Mouse (Mus musculus) forebrain, embryonic 11.5 days (tissue): ENCODE results near the gene Treml2. TPM values are rescaled to one million over a fixed set of nuclear protein-coding genes. Genes with fewer than 3 reads are reported as not detected.

Source experiments
- ATAC-seq: fragments of 200-750 bp; cut with Nextera tagmentation; replicated peaks from 2 replicates; pipeline ENCODE4 v1.8.0; 2017; ENCODE audit warnings: moderate TSS enrichment; ENCODE audit not compliant: low FRiP score
- DNase-seq: peaks from one replicate; pipeline ENCODE4 v3.0.0-alpha.2; 2017; ENCODE audit warnings: low spot score
- H3K27ac ChIP-seq: fragments of 300-500 bp; sonication (generic); 2 replicates; pipeline ENCODE4 v1.5.1; 2014; ENCODE audit warnings: low read depth, low read length
- H3K27me3 ChIP-seq: fragments of 300-500 bp; sonication (generic); 2 replicates; pipeline ENCODE4 v1.6.1; 2014; ENCODE audit warnings: mild to moderate bottlenecking, low read length, mixed read lengths; ENCODE audit not compliant: control insufficient read depth, insufficient read depth
- H3K36me3 ChIP-seq: fragments of 300-500 bp; sonication (generic); 2 replicates; pipeline ENCODE4 v1.6.1; 2014; ENCODE audit warnings: mild to moderate bottlenecking, low read length, moderate library complexity, mixed read lengths; ENCODE audit not compliant: control insufficient read depth, insufficient read depth
- H3K4me1 ChIP-seq: fragments of 300-500 bp; sonication (generic); replicated peaks from 2 replicates; pipeline ENCODE4 v1.6.1; 2014; ENCODE audit warnings: low read length, mixed read lengths; ENCODE audit not compliant: control insufficient read depth, insufficient read depth
- H3K4me2 ChIP-seq: fragments of 300-500 bp; sonication (generic); 2 replicates; pipeline ENCODE4 v1.6.1; 2014; ENCODE audit warnings: low read depth, mild to moderate bottlenecking, low read length, moderate library complexity, mixed read lengths; ENCODE audit not compliant: severe bottlenecking
- H3K4me3 ChIP-seq: fragments of 300-500 bp; sonication (generic); 2 replicates; pipeline ENCODE4 v1.5.1; 2014; ENCODE audit warnings: low read depth, low read length
- H3K9ac ChIP-seq: fragments of 300-500 bp; sonication (generic); 2 replicates; pipeline ENCODE4 v1.6.1; 2014; ENCODE audit warnings: low read length
- H3K9me3 ChIP-seq: fragments of 300-500 bp; sonication (generic); 2 replicates; pipeline ENCODE4 v1.6.1; 2016; ENCODE audit warnings: low read length, mixed read lengths; ENCODE audit not compliant: control insufficient read depth
- WGBS: fragments of 180-500 bp; shearing (Covaris S2); extraction: QIAGEN DNeasy Blood & Tissue Kit; methylation state at CpG from one replicate; pipeline ENCODE4 v1.1.7; 2014; 5-methylcytosine and 5-hydroxymethylcytosine counted together
- polyA plus RNA-seq: library from polyadenylated mRNA; unstranded; fragments of >200 nt; fragmentation: Nextera tagmentation; extraction: Ambion mirVana; gene quantifications from 2 replicates; pipeline ENCODE4 v1.2.1, GENCODE M21; 2014

The Treml2 gene
- 0.20 and 0.51 TPM in 2 replicates for polyA plus RNA-seq

DNA sequence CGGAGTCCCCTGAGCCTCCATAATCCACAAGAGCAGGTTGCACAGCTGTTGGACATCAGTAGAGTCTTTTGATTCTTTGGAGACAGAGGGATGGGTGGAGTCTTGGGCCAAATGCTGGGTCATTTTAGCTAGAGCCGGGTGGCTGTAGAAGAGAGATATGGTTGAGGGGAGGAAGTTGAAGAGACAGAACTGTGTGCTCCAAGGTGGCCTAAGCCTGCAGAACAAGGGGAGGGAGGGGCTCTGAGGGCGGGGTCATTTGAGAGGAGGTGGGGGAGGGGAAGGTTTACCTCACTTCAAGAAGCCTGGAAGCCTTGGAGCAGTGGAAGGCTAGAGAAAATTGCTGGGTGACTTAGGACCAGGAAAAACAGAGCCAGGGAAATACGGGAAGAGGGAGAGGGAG lies at the start of gene Treml2:
Gene Treml2 (plus strand): TSS at position 296 of the 400 bp plus-strand sequence.
- Histone ChIP-seq H3K4me3 (no peak within 1 kb of the TSS), H3K9ac (no peak within 1 kb of the TSS)

DNA sequence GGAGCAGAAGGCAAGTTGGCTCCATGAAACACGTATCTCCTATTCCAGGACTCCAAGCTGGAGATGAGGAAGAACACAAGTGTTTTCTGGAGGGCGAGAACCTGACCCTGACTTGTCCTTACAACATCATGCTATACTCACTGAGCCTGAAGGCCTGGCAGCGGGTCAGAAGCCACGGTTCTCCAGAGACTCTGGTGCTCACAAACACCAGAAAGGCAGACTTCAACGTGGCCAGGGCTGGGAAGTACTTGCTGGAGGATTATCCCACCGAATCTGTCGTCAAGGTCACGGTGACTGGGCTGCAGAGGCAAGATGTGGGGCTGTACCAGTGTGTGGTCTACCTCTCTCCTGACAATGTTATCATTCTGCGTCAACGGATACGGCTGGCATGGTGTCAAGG lies 49.8 kb upstream of the Treml2 start:
- Histone ChIP-seq H3K4me3 (no peak overlapping the region), H3K9me3 (no peaks in the 10 kb centered on the region), H3K4me1 (no peaks in the 10 kb centered on the region), H3K36me3 (no peaks in the 10 kb centered on the region), H3K4me2 (no peak overlapping the region), H3K9ac (no peak overlapping the region), H3K27ac (no peak overlapping the region), H3K27me3 (no peaks in the 10 kb centered on the region)
- WGBS: 84% methylated on average over 11 of the region's 11 CpGs
- DNase-seq (no peak), ATAC-seq (no peak)

More for the DNA sequence above, at the start of gene Treml2:
- DNase-seq: no peak
- ATAC-seq: no peak
- Histone ChIP-seq H3K27ac (no peak within 1 kb of the TSS), H3K36me3 (no peaks in the 10 kb centered on the region), H3K9me3 (no peaks in the 10 kb centered on the region), H3K27me3 (no peaks in the 10 kb centered on the region), H3K4me1 (no peaks in the 10 kb centered on the region), H3K4me2 (no peak within 1 kb of the TSS)
- WGBS: 34% methylated on average over 3 of the region's 4 CpGs

DNA sequence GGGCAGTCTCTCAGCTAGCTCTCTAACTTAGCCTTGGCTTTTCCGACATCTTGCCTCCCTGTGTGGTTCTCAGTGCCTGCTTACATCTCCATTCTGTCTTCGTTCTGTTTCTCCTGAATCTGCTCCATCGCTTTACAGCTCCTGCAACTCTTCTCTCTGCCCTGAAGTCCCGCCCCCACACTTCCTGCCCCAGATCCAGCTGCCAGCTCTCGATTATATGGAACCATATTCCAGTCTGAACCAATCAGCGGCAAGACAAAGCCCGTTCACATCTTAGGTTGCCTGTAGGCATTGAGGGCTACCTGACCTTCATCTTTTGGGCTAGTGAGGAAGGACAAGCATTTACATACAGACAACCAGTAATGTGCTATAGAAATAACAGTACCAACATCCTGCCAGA lies 48.7 kb upstream of the Treml2 start:
- Histone ChIP-seq H3K9me3 (no peaks in the 10 kb centered on the region), H3K27me3 (no peaks in the 10 kb centered on the region), H3K4me3 (no peak overlapping the region), H3K4me2 (no peak overlapping the region), H3K4me1 (no peaks in the 10 kb centered on the region), H3K9ac (no peak overlapping the region), H3K27ac (no peak overlapping the region), H3K36me3 (no peaks in the 10 kb centered on the region)
- DNase-seq: no peak
- ATAC-seq: no peak
- WGBS: 91% methylated on average over 7 of the region's 7 CpGs

DNA sequence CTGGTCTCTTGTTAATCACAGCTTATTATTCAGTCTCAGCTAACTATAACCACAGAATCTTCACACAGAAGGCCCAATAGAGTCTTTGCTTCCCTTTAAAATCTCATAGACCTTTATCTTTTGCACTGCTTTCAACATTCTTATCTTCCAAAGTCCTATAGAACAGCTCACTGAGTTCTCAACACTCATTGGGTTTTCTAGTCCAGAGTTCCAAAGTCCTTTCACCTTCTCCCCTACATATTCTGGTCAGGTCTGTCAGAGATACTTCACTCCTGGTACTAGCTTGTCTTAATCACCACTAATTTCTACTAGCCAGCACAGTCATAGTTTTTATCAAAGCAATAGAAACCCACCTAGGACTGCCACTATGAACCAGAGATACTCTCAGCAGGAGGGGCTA lies 42.7 kb upstream of the Treml2 start:
- DNase-seq (no peak), ATAC-seq (no peak)
- Histone ChIP-seq H3K4me1 (no peaks in the 10 kb centered on the region), H3K36me3 (no peaks in the 10 kb centered on the region), H3K27me3 (no peaks in the 10 kb centered on the region), H3K4me2 (no peak overlapping the region), H3K27ac (no peak overlapping the region), H3K9me3 (peaks cover 5% of the 10 kb centered on the region), H3K9ac (no peak overlapping the region), H3K4me3 (no peak overlapping the region)

DNA sequence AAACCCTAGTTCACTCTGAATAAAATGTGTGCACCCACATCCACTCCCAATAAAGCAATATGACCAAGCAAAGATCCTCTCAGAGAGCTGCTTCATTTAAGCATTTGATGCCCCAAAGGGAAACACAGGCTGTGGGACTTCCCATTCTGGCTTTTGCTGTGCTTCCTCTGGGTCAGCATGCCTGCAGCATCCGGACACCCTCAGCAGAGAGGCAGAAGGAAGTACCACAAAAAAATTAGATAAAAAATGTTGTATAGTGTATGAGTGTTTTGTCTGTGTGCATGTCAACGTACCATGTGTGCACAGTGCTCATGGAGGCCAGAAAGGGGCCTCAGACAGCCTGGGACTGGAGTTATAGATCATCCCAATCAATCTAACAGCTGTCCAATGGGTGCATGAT lies 37.4 kb upstream of the Treml2 start:
- ATAC-seq (no peak), DNase-seq (no peak)
- no peak overlapping the region for H3K4me3 ChIP-seq
- H3K36me3 ChIP-seq: no peaks in the 10 kb centered on the region
- no peak overlapping the region for H3K4me2 ChIP-seq
- H3K27me3 ChIP-seq: no peaks in the 10 kb centered on the region
- H3K4me1 ChIP-seq: 0 out of 2 replicates have a peak, but pooled peaks cover 3% of the 10 kb centered on the region
- no peak overlapping the region for H3K27ac ChIP-seq
- H3K9me3 ChIP-seq: peaks cover 5% of the 10 kb centered on the region
- WGBS: 92% methylated on average over 2 of the region's 2 CpGs
- H3K9ac ChIP-seq: no peak overlapping the region

DNA sequence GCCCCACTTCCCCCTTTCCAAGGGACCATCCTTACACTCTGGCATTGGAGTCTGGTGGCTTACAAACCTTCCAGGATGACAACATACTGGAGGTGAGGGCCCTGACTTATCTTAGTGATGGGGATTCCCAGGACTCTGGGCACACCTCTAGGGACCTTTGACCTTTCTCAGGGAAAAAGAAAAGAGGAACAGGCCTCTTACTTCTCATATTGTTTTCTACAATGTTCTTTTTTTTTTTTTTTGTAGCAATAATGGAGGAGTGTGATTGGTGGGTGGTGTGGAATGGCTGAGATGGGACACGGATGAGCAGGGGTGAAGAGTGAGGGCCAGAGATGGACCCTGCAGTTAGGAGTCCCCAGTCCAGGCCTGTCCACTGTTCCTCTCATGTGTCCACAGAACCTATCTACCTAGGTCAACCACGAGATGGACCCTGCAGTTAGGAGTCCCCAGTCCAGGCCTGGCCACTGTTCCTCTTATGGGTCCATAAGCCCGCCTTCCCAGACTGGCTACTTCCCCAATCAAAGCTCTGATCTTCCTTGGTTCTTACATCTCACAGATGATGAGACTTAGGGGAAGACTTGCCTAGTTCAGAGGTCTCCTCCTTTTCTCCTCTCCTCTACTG lies 35.4 kb upstream of the Treml2 start, which contains the start of gene Treml4:
Gene Treml4 (plus strand): TSS at position 555 of the 622 bp plus-strand sequence.
- H3K9ac ChIP-seq: no peak within 1 kb of the TSS
- ATAC-seq: no peak
- H3K4me2 ChIP-seq: no peak within 1 kb of the TSS
- H3K9me3 ChIP-seq: peaks cover 5% of the 10 kb centered on the region
- H3K27me3 ChIP-seq: no peaks in the 10 kb centered on the region; the same call in 1 of the 2 replicates
- DNase-seq: no peak
- H3K4me3 ChIP-seq: no peak within 1 kb of the TSS
- H3K36me3 ChIP-seq: no peaks in the 10 kb centered on the region
- no peak within 1 kb of the TSS for H3K27ac ChIP-seq
- H3K4me1 ChIP-seq: 0 out of 2 replicates have a peak, but pooled peaks cover 3% of the 10 kb centered on the region
- 91% methylated on average over 3 of the region's 3 CpGs for WGBS

DNA sequence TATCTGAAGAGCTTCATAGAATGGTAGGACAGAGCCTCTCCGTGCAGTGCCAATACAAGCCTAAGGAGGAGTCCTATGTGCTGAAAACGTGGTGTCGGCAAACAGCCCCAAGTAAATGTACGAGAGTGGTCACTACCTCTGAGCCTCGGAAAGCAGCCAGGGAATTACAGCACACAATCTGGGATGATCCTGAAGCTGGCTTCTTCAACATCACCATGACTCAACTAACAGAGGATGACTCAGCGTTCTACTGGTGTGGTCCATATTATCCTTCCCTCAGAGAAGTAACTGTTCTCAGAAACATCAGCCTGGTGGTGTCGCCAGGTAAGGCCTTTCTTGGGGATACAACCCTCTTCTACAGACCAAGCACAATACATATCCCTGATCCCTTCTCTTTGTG lies 34.6 kb upstream of the Treml2 start:
- H3K4me3 ChIP-seq: no peak overlapping the region
- no peaks in the 10 kb centered on the region for H3K36me3 ChIP-seq
- H3K4me1 ChIP-seq: 0 out of 2 replicates have a peak, but pooled peaks cover 3% of the 10 kb centered on the region
- peaks cover under 1% of the 10 kb centered on the region; the same call in 1 of the 2 replicates for H3K9me3 ChIP-seq
- ATAC-seq (no peak), DNase-seq (no peak)
- no peak overlapping the region for H3K27ac ChIP-seq
- WGBS: 92% methylated on average over 7 of the region's 7 CpGs
- no peaks in the 10 kb centered on the region; the same call in 1 of the 2 replicates for H3K27me3 ChIP-seq
- H3K9ac ChIP-seq: no peak overlapping the region
- H3K4me2 ChIP-seq: no peak overlapping the region

DNA sequence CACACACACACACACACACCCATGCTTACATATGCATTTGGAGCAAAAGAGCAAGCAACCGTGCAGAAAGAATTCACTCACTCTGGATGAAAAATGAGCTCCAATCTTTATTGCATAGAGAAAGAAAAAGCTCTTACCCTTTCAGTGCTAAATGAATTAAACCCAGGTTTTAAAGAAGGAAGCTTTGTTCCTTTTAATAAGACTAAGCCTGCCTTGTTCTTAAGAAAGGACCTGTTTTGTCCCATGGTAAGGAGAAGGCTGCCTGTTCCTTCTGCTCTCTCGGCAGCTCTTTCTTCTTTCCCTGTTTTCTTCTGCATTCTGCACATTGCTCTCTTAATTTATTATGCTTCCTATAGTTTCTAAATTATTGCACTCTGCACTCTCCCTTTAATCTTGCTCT lies 33.2 kb upstream of the Treml2 start:
- H3K9ac ChIP-seq: no peak overlapping the region
- no peak overlapping the region for H3K4me2 ChIP-seq
- H3K27me3 ChIP-seq: no peaks in the 10 kb centered on the region; the same call in 1 of the 2 replicates
- peak; percentile 61; the same call in 1 of the 2 replicates for ATAC-seq
- 0 out of 2 replicates have a peak, but pooled peaks cover 3% of the 10 kb centered on the region for H3K4me1 ChIP-seq
- DNase-seq: no peak
- no peaks in the 10 kb centered on the region for H3K9me3 ChIP-seq
- 7% methylated on average over 2 of the region's 2 CpGs for WGBS
- H3K4me3 ChIP-seq: no peak overlapping the region
- no peaks in the 10 kb centered on the region for H3K36me3 ChIP-seq
- peak overlapping the region; percentile 68 for H3K27ac ChIP-seq
